Comparison of ENCODE assay signal across 22 mouse cellular contexts in genomic region chr12:98726078-98726477, GRCm38 (mm10). TPM values are rescaled to one million over a fixed set of nuclear protein-coding genes. Genes with fewer than 3 reads are reported as not detected.
A peak's percentile ranks its signal among the peaks of the same experiment; 100 is the strongest.
DNase-seq lines count a peak whose midpoint lies in the region; ATAC-seq and TF ChIP-seq lines count a peak whose summit lies in the region.
"Had no signal": no experiment of that assay in that cellular context is flagged by ENCODE, and none has a peak within 500 bp of the region (broad histone marks: within the 10 kb centered on the region; RNA-seq: fewer than 3 reads in every experiment).

No protein-coding gene starts in this region.

- no peak overlapping the region for H3K4me2 ChIP-seq in stomach, embryonic 15.5 days
- no peak overlapping the region for H3K4me2 ChIP-seq in stomach, postnatal 0 days (replicated peaks; ENCODE audit: low read depth)
- H3K4me2 ChIP-seq: embryonic facial prominence, embryonic 13.5 days; forebrain, embryonic 12.5 days; hindbrain, embryonic 12.5 days had no signal

- no peak for TF ChIP-seq POLR2A in cerebellum, adult 2 months (IDR thresholded peaks at IDR 0.05; ENCODE audit: borderline replicate concordance, insufficient read depth, low read length)

- H3K27ac ChIP-seq in cerebellum, adult 2 months (ENCODE audit: insufficient read depth, low read length) = no peak overlapping the region
- H3K27ac ChIP-seq in stomach, embryonic 15.5 days = no peak overlapping the region
- H3K27ac ChIP-seq in stomach, postnatal 0 days (replicated peaks) = no peak overlapping the region
- H3K27ac ChIP-seq: embryonic facial prominence, embryonic 13.5 days; forebrain, embryonic 12.5 days; heart, embryonic 10.5 days; hindbrain, embryonic 12.5 days had no signal

- WGBS in cerebellum, adult 2 months = 37% methylated on average over 7 of the region's 7 CpGs
- 75% methylated on average over 7 of the region's 7 CpGs for WGBS in stomach, embryonic 15.5 days
- 69% methylated on average over 7 of the region's 7 CpGs for WGBS in stomach, postnatal 0 days

- no peaks in the 10 kb centered on the region for H3K9me3 ChIP-seq in stomach, embryonic 15.5 days
- H3K9me3 ChIP-seq in stomach, postnatal 0 days (ENCODE audit: control insufficient read depth, low read length) = no peaks in the 10 kb centered on the region
- H3K9me3 ChIP-seq: embryonic facial prominence, embryonic 13.5 days; forebrain, embryonic 12.5 days; heart, embryonic 10.5 days; hindbrain, embryonic 12.5 days had no signal

- peak; percentile 38 to 50 for DNase-seq in cerebellum, adult 2 months
- DNase-seq in cerebellum, adult 9-10 months = no peak
- DNase-seq in heart, adult 11 months = peak; percentile 79
- no peak for DNase-seq in heart, adult 9 months (ENCODE audit: low spot score in 2 of 2)
- no peak for DNase-seq in stomach, postnatal 0 days (ENCODE audit: low spot score)
- no peak for DNase-seq in right cerebral cortex, postnatal 14 days
- DNase-seq in lung, adult 18-20 months = no peak
- DNase-seq: adrenal gland, adult 2 months; adrenal gland, postnatal 25 days; cerebellum, postnatal 10 days; gastrocnemius, postnatal 14 days; heart, postnatal 10 days; heart, postnatal 4 days had no signal

- H3K4me1 ChIP-seq in cerebellum, adult 2 months (ENCODE audit: control insufficient read depth, insufficient read depth, low read length) = peaks cover 27% of the 10 kb centered on the region
- 0 out of 2 replicates have a peak, but pooled peaks cover 3% of the 10 kb centered on the region for H3K4me1 ChIP-seq in stomach, embryonic 15.5 days
- 0 out of 2 replicates have a peak, but pooled peaks cover 3% of the 10 kb centered on the region for H3K4me1 ChIP-seq in stomach, postnatal 0 days (replicated peaks; ENCODE audit: control insufficient read depth, insufficient read depth)
- H3K4me1 ChIP-seq: embryonic facial prominence, embryonic 13.5 days; forebrain, embryonic 12.5 days had no signal

- TF ChIP-seq EP300 in stomach, postnatal 0 days (optimal IDR thresholded peaks at IDR 0.05) = no peak

- no peak overlapping the region for H3K4me3 ChIP-seq in cerebellum, adult 2 months (replicated peaks; ENCODE audit: insufficient read depth, low read depth, low read length)
- no peak overlapping the region for H3K4me3 ChIP-seq in stomach, embryonic 15.5 days (replicated peaks)
- no peak overlapping the region for H3K4me3 ChIP-seq in stomach, postnatal 0 days (ENCODE audit: low read depth, low read length)
- H3K4me3 ChIP-seq: embryonic facial prominence, embryonic 13.5 days; forebrain, embryonic 12.5 days; heart, embryonic 10.5 days; hindbrain, embryonic 12.5 days had no signal

- H3K9ac ChIP-seq in stomach, embryonic 15.5 days = no peak overlapping the region
- no peak overlapping the region for H3K9ac ChIP-seq in stomach, postnatal 0 days (ENCODE audit: low read length)
- H3K9ac ChIP-seq: embryonic facial prominence, embryonic 13.5 days; forebrain, embryonic 12.5 days; hindbrain, embryonic 12.5 days had no signal

- H3K36me3 ChIP-seq in stomach, embryonic 15.5 days = no peaks in the 10 kb centered on the region
- H3K36me3 ChIP-seq in stomach, postnatal 0 days (ENCODE audit: control insufficient read depth, insufficient read depth, low read length) = no peaks in the 10 kb centered on the region
- H3K36me3 ChIP-seq: embryonic facial prominence, embryonic 13.5 days; hindbrain, embryonic 12.5 days had no signal

- no peak for TF ChIP-seq CTCF in cerebellum, adult 2 months (IDR thresholded peaks at IDR 0.05; ENCODE audit: borderline replicate concordance, insufficient read depth, low read depth, low read length)
- no peak for TF ChIP-seq CTCF in stomach, postnatal 0 days (IDR thresholded peaks at IDR 0.05; ENCODE audit: low read depth)

- ATAC-seq in stomach, embryonic 15.5 days (ENCODE audit: insufficient read depth, low FRiP score, low read depth) = 0 out of 2 replicates have a peak, but pooled peaks have one; percentile 72
- no peak for ATAC-seq in stomach, postnatal 0 days (ENCODE audit: low FRiP score, low TSS enrichment)
- ATAC-seq: forebrain, embryonic 16.5 days; hindbrain, embryonic 16.5 days; inflammation-experienced regulatory T-cells, adult 6 months; Patski had no signal

- H3K27me3 ChIP-seq in cerebellum, adult 2 months (ENCODE audit: control insufficient read depth, insufficient read depth, low read length) = no peaks in the 10 kb centered on the region
- H3K27me3 ChIP-seq in stomach, embryonic 15.5 days (replicated peaks) = no peaks in the 10 kb centered on the region
- no peaks in the 10 kb centered on the region for H3K27me3 ChIP-seq in stomach, postnatal 0 days (ENCODE audit: control insufficient read depth, insufficient read depth, low read length)
- H3K27me3 ChIP-seq: embryonic facial prominence, embryonic 13.5 days; forebrain, embryonic 12.5 days; hindbrain, embryonic 12.5 days; Patski had no signal

RNA-seq across cellular contexts. Expression of gene Ptpn21, which starts 11.1 kb away (rescaled TPM):
- 14.0 and 15.9 TPM in 2 replicates for polyA plus RNA-seq in cerebellum, adult 2 months (2012; rRNA removed)
- 9.2 and 9.9 TPM in 2 replicates for polyA plus RNA-seq in stomach, embryonic 15.5 days (2015; fragmentation: Nextera tagmentation; extraction: Ambion mirVana)
- polyA plus RNA-seq in stomach, postnatal 0 days (2015; fragmentation: Nextera tagmentation; extraction: Ambion mirVana) = 5.5 and 6.6 TPM in 2 replicates

RNA-seq across cellular contexts. Expression of gene Zc3h14, which starts 20.7 kb away (rescaled TPM):
- 104 and 105 TPM in 2 replicates for polyA plus RNA-seq in cerebellum, adult 2 months (2012; rRNA removed)
- 101 and 113 TPM in 2 replicates for polyA plus RNA-seq in stomach, embryonic 15.5 days (2015; fragmentation: Nextera tagmentation; extraction: Ambion mirVana)
- polyA plus RNA-seq in stomach, postnatal 0 days (2015; fragmentation: Nextera tagmentation; extraction: Ambion mirVana) = 47.7 and 49.3 TPM in 2 replicates

Comparison
In these comparisons a context has a peak if more than half of its experiments do, and no peak if none do; other contexts are left out.
1. DNase-seq: peak in cerebellum, adult 2 months (2 of 2) and heart, adult 11 months (single experiment); none in cerebellum, adult 9-10 months (single experiment), heart, adult 9 months (0 of 2), stomach, postnatal 0 days (single experiment), right cerebral cortex, postnatal 14 days (single experiment) and lung, adult 18-20 months (0 of 2).